Mouse (Mus musculus) spleen, adult 2 months (tissue): ENCODE data around the gene Mgme1. TPM values are rescaled to one million over a fixed set of nuclear protein-coding genes. Genes with fewer than 3 reads are reported as not detected.

ENCODE experiments used
- DNase-seq, 2 experiments: peaks; one replicate each; pipeline versions ENCODE4 v3.0.0 to v3.0.0-alpha.2; 2012 to 2021; ENCODE audit warnings: low spot score in 2 of 2, low read depth in 1 of 2
- H3K27ac ChIP-seq: fragments of 200-500 bp; 2 replicates; pipeline ENCODE4 v1.5.1; 2012; ENCODE audit warnings: low read length, inconsistent platforms; ENCODE audit not compliant: insufficient read depth
- H3K27me3 ChIP-seq: fragments of 200-500 bp; 2 replicates; pipeline ENCODE4 v1.6.1; 2012; ENCODE audit warnings: mild to moderate bottlenecking, moderate library complexity, low read length, inconsistent platforms; ENCODE audit not compliant: control insufficient read depth, insufficient read depth
- H3K36me3 ChIP-seq: fragments of 200-500 bp; 2 replicates; pipeline ENCODE4 v1.6.1; 2012; ENCODE audit warnings: mild to moderate bottlenecking, low read length, inconsistent platforms; ENCODE audit not compliant: control insufficient read depth, insufficient read depth
- H3K4me1 ChIP-seq: fragments of 200-500 bp; 2 replicates; pipeline ENCODE4 v1.6.1; 2011; ENCODE audit warnings: inconsistent platforms; ENCODE audit not compliant: control insufficient read depth, insufficient read depth, insufficient read length
- H3K4me3 ChIP-seq: fragments of 200-500 bp; 2 replicates; pipeline ENCODE4 v1.5.1; 2011; ENCODE audit warnings: mild to moderate bottlenecking, inconsistent platforms; ENCODE audit not compliant: insufficient read depth, insufficient read length; ENCODE audit errors: extremely low read depth
- CTCF ChIP-seq: fragments of 200-500 bp; IDR thresholded peaks from 2 replicates; pipeline ENCODE4 v1.5.1; 2011; ENCODE audit warnings: mild to moderate bottlenecking, inconsistent platforms; ENCODE audit not compliant: insufficient read depth, insufficient read length, insufficient replicate concordance; ENCODE audit errors: extremely low read depth
- POLR2A ChIP-seq: fragments of 200-500 bp; IDR thresholded peaks from 2 replicates; pipeline ENCODE4 v1.6.1; 2011; ENCODE audit warnings: low read depth, low read length, inconsistent platforms
- WGBS: fragments of 180-500 bp; shearing (Covaris S2); methylation state at CpG from one replicate; pipeline ENCODE4 v1.1.7; 2018; 5-methylcytosine and 5-hydroxymethylcytosine counted together
- polyA plus RNA-seq: library from polyadenylated mRNA; depleted of rRNA; stranded (reverse); fragments of >200 nt; gene quantifications from 2 replicates; pipeline ENCODE4 v1.2.3, GENCODE M21; 2012

Gene Mgme1
- polyA plus RNA-seq, 1 experiment, result 2.0 TPM

- Histone ChIP-seq H3K4me1 (no peaks in the 10 kb centered on the region), H3K4me3 (no peak overlapping the region), H3K27me3 (no peaks in the 10 kb centered on the region), H3K27ac (no peak overlapping the region), H3K36me3 (no peaks in the 10 kb centered on the region)
- no peak for TF ChIP-seq CTCF
- no peak for TF ChIP-seq POLR2A
- no peak for DNase-seq
- 89% methylated on average over 18 of the region's 18 CpGs for WGBS
Measured at GRCm38 (mm10) chr2:144305721-144306294, 35.3 kb downstream of the Mgme1 start.

GRCm38 (mm10) chr2:144308561-144308960, 38.1 kb downstream of the Mgme1 start:
- no peaks in the 10 kb centered on the region for H3K27me3 ChIP-seq
- no peaks in the 10 kb centered on the region for H3K36me3 ChIP-seq
- H3K4me1 ChIP-seq, result no peaks in the 10 kb centered on the region
- H3K4me3 ChIP-seq, result no peak overlapping the region
- TF ChIP-seq POLR2A (no peak), CTCF (no peak)
- DNase-seq, result no peak
- 81% methylated on average over 8 of the region's 8 CpGs for WGBS
- no peak overlapping the region for H3K27ac ChIP-seq

DNA sequence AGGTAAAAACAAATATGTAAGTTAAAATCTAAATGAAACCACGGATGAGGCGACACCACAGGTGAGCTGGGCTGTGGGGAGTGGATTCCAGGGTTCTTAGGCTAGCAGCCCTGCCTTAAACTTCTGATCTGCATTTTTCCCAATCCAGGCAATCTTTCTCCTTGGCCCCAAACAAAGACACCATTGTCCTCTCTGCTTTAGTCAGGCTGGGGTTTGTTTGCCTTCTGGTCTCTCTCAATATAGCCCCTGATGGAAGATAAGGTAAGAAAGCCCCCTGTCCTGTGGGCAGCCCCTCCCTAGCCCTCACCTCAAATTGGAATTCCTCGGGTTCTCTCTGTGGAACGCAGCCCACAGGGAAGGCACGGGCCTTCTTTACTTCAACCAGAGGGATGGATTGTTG, 39.8 kb downstream of the Mgme1 start:
- Histone ChIP-seq H3K27me3 (no peaks in the 10 kb centered on the region), H3K4me3 (no peak overlapping the region), H3K27ac (no peak overlapping the region), H3K4me1 (no peaks in the 10 kb centered on the region), H3K36me3 (no peaks in the 10 kb centered on the region)
- WGBS, result 77% methylated on average over 5 of the region's 5 CpGs
- DNase-seq, result no peak
- no peak for TF ChIP-seq CTCF
- TF ChIP-seq POLR2A, result no peak

GRCm38 (mm10) chr2:144311372-144311771, 40.9 kb downstream of the Mgme1 start:
- H3K4me3 ChIP-seq, result no peak overlapping the region

DNA sequence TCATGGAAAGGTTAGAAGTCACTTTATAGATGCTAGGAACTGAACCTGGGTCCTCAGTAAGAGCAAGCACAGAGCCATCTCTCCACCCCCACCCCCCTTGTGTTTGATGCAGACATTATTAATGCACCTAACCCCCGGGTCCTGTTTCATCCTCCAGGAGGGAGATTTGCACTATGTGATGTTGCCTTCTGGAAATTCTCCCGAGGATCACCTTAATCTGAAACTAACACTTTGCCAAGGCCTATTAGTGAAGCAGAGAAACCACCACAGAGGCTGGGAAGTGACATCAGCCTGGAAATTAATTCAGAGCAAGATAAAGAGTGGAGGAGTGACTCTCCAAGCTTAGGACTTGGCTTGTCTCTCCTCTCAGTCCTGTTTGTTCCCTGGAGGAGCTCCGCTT, 53.8 kb downstream of the Mgme1 start:
- WGBS, result 79% methylated on average over 3 of the region's 3 CpGs
- TF ChIP-seq POLR2A, result no peak
- no peak overlapping the region for H3K4me3 ChIP-seq
- no peaks in the 10 kb centered on the region; the same call in 1 of the 2 replicates for H3K27me3 ChIP-seq
- no peak overlapping the region for H3K27ac ChIP-seq
- H3K4me1 ChIP-seq, result no peaks in the 10 kb centered on the region
- DNase-seq, result no peak
- no peaks in the 10 kb centered on the region for H3K36me3 ChIP-seq

More at GRCm38 (mm10) chr2:144311372-144311771, 40.9 kb downstream of the Mgme1 start:
- Histone ChIP-seq H3K36me3 (no peaks in the 10 kb centered on the region), H3K27me3 (no peaks in the 10 kb centered on the region), H3K27ac (no peak overlapping the region), H3K4me1 (no peaks in the 10 kb centered on the region)
- DNase-seq, result no peak
- TF ChIP-seq POLR2A (no peak), CTCF (no peak)
- WGBS, result 87% methylated on average over 2 of the region's 2 CpGs

DNA sequence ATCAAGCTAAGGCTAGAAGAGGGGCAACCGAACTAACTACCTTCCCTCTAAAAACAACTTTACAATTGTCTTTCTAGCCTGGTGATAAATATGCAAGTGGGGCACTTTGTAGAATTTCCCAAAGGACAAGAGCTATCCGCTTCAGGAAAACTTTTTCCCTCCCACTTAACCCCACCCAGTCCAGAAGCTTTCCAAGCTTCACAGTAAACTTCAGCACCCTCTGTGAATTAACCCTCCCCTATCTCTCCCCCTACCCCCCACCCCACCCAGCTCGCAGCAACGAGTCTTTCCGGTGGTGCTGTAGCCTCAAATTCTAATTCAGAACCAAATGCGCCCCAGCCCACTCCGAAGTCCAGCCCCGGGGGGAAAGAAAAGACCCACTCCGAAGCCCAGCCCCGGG, 59.0 kb downstream of the Mgme1 start:
- TF ChIP-seq CTCF (no peak), POLR2A (no peak)
- DNase-seq, result no peak
- H3K27me3 ChIP-seq, result peaks cover 35% of the 10 kb centered on the region
- H3K4me3 ChIP-seq, result no peak overlapping the region
- H3K27ac ChIP-seq, result no peak overlapping the region
- H3K36me3 ChIP-seq, result no peaks in the 10 kb centered on the region
- H3K4me1 ChIP-seq, result peaks cover 10% of the 10 kb centered on the region
- WGBS, result 23% methylated on average over 10 of the region's 10 CpGs

DNA sequence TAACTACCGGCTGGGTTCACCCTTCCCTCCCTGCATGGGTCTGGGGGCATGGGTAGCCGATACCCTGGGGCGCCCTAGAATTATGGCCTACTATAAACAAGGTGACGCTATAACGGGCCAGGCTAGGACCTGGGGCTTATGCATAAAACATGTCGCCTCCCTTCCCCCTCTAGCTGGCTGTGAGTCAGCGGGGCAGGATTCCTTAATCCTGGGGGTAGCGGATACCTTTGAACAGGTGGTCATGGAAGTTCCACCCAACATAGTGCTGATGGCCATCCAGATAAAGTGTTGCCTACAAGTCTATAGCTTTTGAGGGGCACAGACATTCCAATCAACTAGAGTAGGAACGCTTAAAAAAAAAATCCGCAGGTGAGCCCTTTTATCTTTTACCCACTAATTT, 59.5 kb downstream of the Mgme1 start:
- Histone ChIP-seq H3K4me1 (peaks cover 10% of the 10 kb centered on the region), H3K27ac (no peak overlapping the region), H3K27me3 (peaks cover 35% of the 10 kb centered on the region), H3K4me3 (no peak overlapping the region), H3K36me3 (no peaks in the 10 kb centered on the region)
- WGBS, result 17% methylated on average over 10 of the region's 10 CpGs
- no peak for TF ChIP-seq POLR2A
- TF ChIP-seq CTCF, result no peak
- DNase-seq, result no peak
